Mouse (Mus musculus): ENCODE measurements around the gene Cfi. TPM values are rescaled to one million over a fixed set of nuclear protein-coding genes. Genes with fewer than 3 reads are reported as not detected.

Cfi gene
- polyA plus RNA-seq, 1 experiment from 2014 or later = 444 TPM

GRCm38 (mm10) chr3:129826691-129827090 lies 9.0 kb upstream of the Cfi start:
- H3K27me3 ChIP-seq (ENCODE audit: insufficient read depth, low read length) = no peaks in the 10 kb centered on the region
- ATAC-seq (no peak), DNase-seq (no peak)
- H3K9me3 ChIP-seq (ENCODE audit: low read length) = no peaks in the 10 kb centered on the region
- no peak overlapping the region for H3K4me2 ChIP-seq (ENCODE audit: low read depth, low read length)
- peaks cover 13% of the 10 kb centered on the region for H3K4me1 ChIP-seq (ENCODE audit: insufficient read depth)
- peaks cover 21% of the 10 kb centered on the region; the same call in 1 of the 2 replicates for H3K36me3 ChIP-seq (replicated peaks; ENCODE audit: insufficient read depth, low read length)
- H3K4me3 ChIP-seq (ENCODE audit: low read depth, low read length) = no peak overlapping the region
- TF ChIP-seq EP300 (IDR thresholded peaks at IDR 0.05; ENCODE audit: low read depth) = no peak
- TF ChIP-seq CTCF (IDR thresholded peaks at IDR 0.05; ENCODE audit: low read depth) = no peak
- no peak overlapping the region for H3K9ac ChIP-seq (replicated peaks)
- WGBS (ENCODE audit: insufficient replicate concordance) = 83% methylated on average over 10 of the region's 10 CpGs
- H3K27ac ChIP-seq (ENCODE audit: low read depth) = no peak overlapping the region

- Histone ChIP-seq H3K9me3 (ENCODE audit: low read length) (no peaks in the 10 kb centered on the region), H3K4me1 (ENCODE audit: insufficient read depth) (peaks cover 13% of the 10 kb centered on the region), H3K36me3 (replicated peaks; ENCODE audit: insufficient read depth, low read length) (peaks cover 21% of the 10 kb centered on the region; the same call in 1 of the 2 replicates), H3K9ac (replicated peaks) (no peak overlapping the region), H3K27me3 (ENCODE audit: insufficient read depth, low read length) (no peaks in the 10 kb centered on the region), H3K4me2 (ENCODE audit: low read depth, low read length) (no peak overlapping the region), H3K27ac (ENCODE audit: low read depth) (no peak overlapping the region), H3K4me3 (ENCODE audit: low read depth, low read length) (no peak overlapping the region)
- 77% methylated on average over 5 of the region's 5 CpGs for WGBS (ENCODE audit: insufficient replicate concordance)
- no peak for ATAC-seq
- TF ChIP-seq CTCF (IDR thresholded peaks at IDR 0.05; ENCODE audit: low read depth) = no peak
- TF ChIP-seq EP300 (IDR thresholded peaks at IDR 0.05; ENCODE audit: low read depth) = no peak
- DNase-seq = no peak
Measured at GRCm38 (mm10) chr3:129827691-129828090, 8.0 kb upstream of the Cfi start.

- peak overlapping the region; percentile 88 for H3K4me2 ChIP-seq (ENCODE audit: low read depth, low read length)
- 1% methylated on average over 40 of the region's 45 CpGs for WGBS (ENCODE audit: insufficient replicate concordance)
- H3K36me3 ChIP-seq (replicated peaks; ENCODE audit: insufficient read depth, low read length) = peaks cover 6% of the 10 kb centered on the region; the same call in 1 of the 2 replicates
- DNase-seq (peak; percentile 63), ATAC-seq (peak; percentile 18)
- no peak for TF ChIP-seq EP300 (IDR thresholded peaks at IDR 0.05; ENCODE audit: low read depth)
- no peak for TF ChIP-seq CTCF (IDR thresholded peaks at IDR 0.05; ENCODE audit: low read depth)
- peak overlapping the region; percentile 74 for H3K9ac ChIP-seq (replicated peaks)
- H3K9me3 ChIP-seq (ENCODE audit: low read length) = no peaks in the 10 kb centered on the region
- H3K27me3 ChIP-seq (ENCODE audit: insufficient read depth, low read length) = no peaks in the 10 kb centered on the region
- H3K27ac ChIP-seq (ENCODE audit: low read depth) = peak overlapping the region; percentile 83
- peaks cover 23% of the 10 kb centered on the region for H3K4me1 ChIP-seq (ENCODE audit: insufficient read depth)
- peak overlapping the region; percentile 82 for H3K4me3 ChIP-seq (ENCODE audit: low read depth, low read length)
Measured at GRCm38 (mm10) chr3:129830626-129831025, 5.1 kb upstream of the Cfi start.

- ATAC-seq = peak; percentile 91
- Histone ChIP-seq H3K36me3 (replicated peaks; ENCODE audit: insufficient read depth, low read length) (peaks cover 6% of the 10 kb centered on the region; the same call in 1 of the 2 replicates), H3K4me3 (ENCODE audit: low read depth, low read length) (peak within 1 kb of the TSS; percentile 82), H3K4me2 (ENCODE audit: low read depth, low read length) (peak within 1 kb of the TSS; percentile 88), H3K9me3 (ENCODE audit: low read length) (no peaks in the 10 kb centered on the region), H3K4me1 (ENCODE audit: insufficient read depth) (peaks cover 24% of the 10 kb centered on the region), H3K27me3 (ENCODE audit: insufficient read depth, low read length) (no peaks in the 10 kb centered on the region), H3K9ac (replicated peaks) (peak within 1 kb of the TSS; percentile 74), H3K27ac (ENCODE audit: low read depth) (peak within 1 kb of the TSS; percentile 83)
- 1% methylated on average over 60 of the region's 60 CpGs for WGBS (ENCODE audit: insufficient replicate concordance)
- DNase-seq = peak; percentile 97
- TF ChIP-seq CTCF (IDR thresholded peaks at IDR 0.05; ENCODE audit: low read depth) = no peak
- TF ChIP-seq EP300 (IDR thresholded peaks at IDR 0.05; ENCODE audit: low read depth) = peak; percentile 32; the same call in 1 of the 2 replicates
Measured at GRCm38 (mm10) chr3:129831035-129831568, 4.6 kb upstream of the Cfi start, which contains the start of gene Gar1. Gene Gar1 (minus strand): TSS chr3:129831396.

- Histone ChIP-seq H3K36me3 (replicated peaks; ENCODE audit: insufficient read depth, low read length) (no peaks in the 10 kb centered on the region), H3K4me3 (ENCODE audit: low read depth, low read length) (peak overlapping the region; percentile 41), H3K9me3 (ENCODE audit: low read length) (no peaks in the 10 kb centered on the region), H3K9ac (replicated peaks) (no peak overlapping the region), H3K4me1 (ENCODE audit: insufficient read depth) (peaks cover 21% of the 10 kb centered on the region), H3K27me3 (ENCODE audit: insufficient read depth, low read length) (no peaks in the 10 kb centered on the region), H3K27ac (ENCODE audit: low read depth) (peak overlapping the region; percentile 89), H3K4me2 (ENCODE audit: low read depth, low read length) (peak overlapping the region; percentile 63)
- peak; percentile 55 for DNase-seq
- peak; percentile 75 for ATAC-seq
- WGBS (ENCODE audit: insufficient replicate concordance) = 17% methylated on average over 11 of the region's 11 CpGs
- TF ChIP-seq EP300 (IDR thresholded peaks at IDR 0.05; ENCODE audit: low read depth) = no peak
- no peak for TF ChIP-seq CTCF (IDR thresholded peaks at IDR 0.05; ENCODE audit: low read depth)
Measured at GRCm38 (mm10) chr3:129836051-129836697, 490 bp downstream of the Cfi start.

GRCm38 (mm10) chr3:129836965-129837364 lies 1.3 kb downstream of the Cfi start:
- TF ChIP-seq CTCF (IDR thresholded peaks at IDR 0.05; ENCODE audit: low read depth) (no peak), EP300 (IDR thresholded peaks at IDR 0.05; ENCODE audit: low read depth) (no peak)
- Histone ChIP-seq H3K36me3 (replicated peaks; ENCODE audit: insufficient read depth, low read length) (no peaks in the 10 kb centered on the region), H3K4me1 (ENCODE audit: insufficient read depth) (peaks cover 21% of the 10 kb centered on the region), H3K27ac (ENCODE audit: low read depth) (peak overlapping the region; percentile 89), H3K4me2 (ENCODE audit: low read depth, low read length) (peak overlapping the region; percentile 63), H3K27me3 (ENCODE audit: insufficient read depth, low read length) (no peaks in the 10 kb centered on the region), H3K4me3 (ENCODE audit: low read depth, low read length) (peak overlapping the region; percentile 41), H3K9me3 (ENCODE audit: low read length) (no peaks in the 10 kb centered on the region), H3K9ac (replicated peaks) (peak overlapping the region; percentile 44; the same call in 1 of the 2 replicates)
- WGBS (ENCODE audit: insufficient replicate concordance) = 52% methylated on average over 6 of the region's 6 CpGs
- DNase-seq (no peak), ATAC-seq (no peak)

Measured in liver, postnatal 0 days (tissue).